Comparison of ENCODE assay signal across 24 mouse cellular contexts in genomic region chr8:122544138-122544537, GRCm38 (mm10). TPM values are rescaled to one million over a fixed set of nuclear protein-coding genes. Genes with fewer than 3 reads are reported as not detected.
DNase-seq lines count a peak whose midpoint lies in the region; ATAC-seq and TF ChIP-seq lines count a peak whose summit lies in the region.
"Had no signal": no experiment of that assay in that cellular context is flagged by ENCODE, and none has a peak within 500 bp of the region (broad histone marks: within the 10 kb centered on the region; RNA-seq: fewer than 3 reads in every experiment).

No protein-coding gene starts in this region.

- H3K27ac ChIP-seq in gastrocnemius, adult 2 months: 0 out of 2 replicates have a peak overlapping the region, but pooled peaks have one; percentile 0
- H3K27ac ChIP-seq in liver, embryonic 12.5 days: peak overlapping the region; percentile 98
- H3K27ac ChIP-seq in liver, embryonic 15.5 days (replicated peaks): peak overlapping the region; percentile 96
- H3K27ac ChIP-seq: embryonic facial prominence, embryonic 12.5 days; forebrain, embryonic 12.5 days; forebrain, embryonic 15.5 days; heart, embryonic 13.5 days; hindbrain, embryonic 14.5 days; hindbrain, postnatal 0 days had no signal

- H3K4me1 ChIP-seq in liver, embryonic 12.5 days: peaks cover 100% of the 10 kb centered on the region
- peaks cover 99% of the 10 kb centered on the region for H3K4me1 ChIP-seq in liver, embryonic 15.5 days (replicated peaks)
- H3K4me1 ChIP-seq: forebrain, embryonic 15.5 days had no signal

- peak overlapping the region; percentile 99; the same call in 1 of the 2 replicates for H3K9ac ChIP-seq in liver, embryonic 12.5 days
- no peak overlapping the region for H3K9ac ChIP-seq in liver, embryonic 15.5 days
- H3K9ac ChIP-seq: embryonic facial prominence, embryonic 12.5 days; forebrain, embryonic 12.5 days; forebrain, embryonic 15.5 days; heart, embryonic 13.5 days; hindbrain, embryonic 14.5 days had no signal

- no peak for ATAC-seq in liver, embryonic 12.5 days
- no peak for ATAC-seq in liver, embryonic 15.5 days (ENCODE audit: insufficient read depth)
- ATAC-seq: forebrain, embryonic 15.5 days; hindbrain, postnatal 0 days; inflammation-experienced regulatory T-cells, adult 6 months had no signal

- no peaks in the 10 kb centered on the region for H3K27me3 ChIP-seq in liver, embryonic 12.5 days (replicated peaks)
- no peaks in the 10 kb centered on the region for H3K27me3 ChIP-seq in liver, embryonic 15.5 days
- H3K27me3 ChIP-seq in myocyte (ENCODE audit: control insufficient read depth, insufficient read depth, insufficient read length): no peaks in the 10 kb centered on the region
- H3K27me3 ChIP-seq: CH12.LX; embryonic facial prominence, embryonic 12.5 days; forebrain, embryonic 15.5 days; heart, embryonic 13.5 days had no signal

- H3K4me3 ChIP-seq in gastrocnemius, adult 2 months: no peak overlapping the region
- no peak overlapping the region for H3K4me3 ChIP-seq in liver, embryonic 12.5 days
- no peak overlapping the region for H3K4me3 ChIP-seq in liver, embryonic 15.5 days (replicated peaks)
- no peak overlapping the region for H3K4me3 ChIP-seq in myocyte
- H3K4me3 ChIP-seq: embryonic facial prominence, embryonic 12.5 days; forebrain, embryonic 12.5 days; forebrain, embryonic 15.5 days; heart, embryonic 13.5 days had no signal

- no peak overlapping the region for H3ac ChIP-seq in myocyte (ENCODE audit: control insufficient read depth, insufficient read length)

- TF ChIP-seq CTCF in gastrocnemius, adult 2 months (IDR thresholded peaks at IDR 0.05): no peak

- intact Hi-C loops in gastrocnemius, adult 2 months (cut with DNase I): no loop called here
- intact Hi-C loops in gastrocnemius, postnatal 14 days (cut with DNase I; ENCODE audit: low total_unique reads): no loop called here

- WGBS in liver, embryonic 12.5 days (ENCODE audit: insufficient replicate concordance): 76% methylated on average over 8 of the region's 8 CpGs
- 76% methylated on average over 8 of the region's 8 CpGs for WGBS in liver, embryonic 15.5 days (ENCODE audit: insufficient replicate concordance)

- TF ChIP-seq POLR2A in myocyte (IDR thresholded peaks at IDR 0.05; ENCODE audit: insufficient read length, low read depth): no peak

- H3K36me3 ChIP-seq in liver, embryonic 12.5 days: peaks cover 69% of the 10 kb centered on the region
- peaks cover 48% of the 10 kb centered on the region for H3K36me3 ChIP-seq in liver, embryonic 15.5 days (replicated peaks)
- peaks cover 6% of the 10 kb centered on the region for H3K36me3 ChIP-seq in myocyte (ENCODE audit: control insufficient read depth, insufficient read depth)
- H3K36me3 ChIP-seq: embryonic facial prominence, embryonic 12.5 days; forebrain, embryonic 12.5 days; forebrain, embryonic 15.5 days had no signal

- no peak for DNase-seq in gastrocnemius, adult 2 months
- DNase-seq in gastrocnemius, postnatal 14 days: no peak
- DNase-seq in liver: no peak
- DNase-seq in cerebellum, adult 8-10 months: no peak
- DNase-seq: adrenal gland, adult 8-10 months; adrenal gland, postnatal 25 days; B cell, adult 2 months; cerebellum, adult 11-12 months; cerebellum, adult 9-10 months; cerebellum, postnatal 14 days; gastrocnemius, postnatal 10 days; heart, postnatal 14 days; heart, postnatal 4 days had no signal

- H3K79me2 ChIP-seq in myocyte (ENCODE audit: control insufficient read depth, insufficient read depth): peaks cover 100% of the 10 kb centered on the region

- no peaks in the 10 kb centered on the region for H3K9me3 ChIP-seq in liver, embryonic 12.5 days (replicated peaks)
- H3K9me3 ChIP-seq in liver, embryonic 15.5 days (replicated peaks): no peaks in the 10 kb centered on the region
- H3K9me3 ChIP-seq: embryonic facial prominence, embryonic 12.5 days; forebrain, embryonic 12.5 days; forebrain, embryonic 15.5 days; heart, embryonic 13.5 days had no signal

- H3K4me2 ChIP-seq in liver, embryonic 12.5 days: peak overlapping the region; percentile 98; the same call in 1 of the 2 replicates
- H3K4me2 ChIP-seq in liver, embryonic 15.5 days: no peak overlapping the region
- H3K4me2 ChIP-seq in myocyte (ENCODE audit: low read depth): peak overlapping the region; percentile 24
- H3K4me2 ChIP-seq: embryonic facial prominence, embryonic 12.5 days; forebrain, embryonic 12.5 days; forebrain, embryonic 15.5 days; hindbrain, embryonic 14.5 days had no signal

TF ChIP-seq in myocyte, 11 proteins besides CTCF, POLR2A, EP300 and RAD21:
- no peak for TF ChIP-seq MAX (IDR thresholded peaks at IDR 0.05; ENCODE audit: low read depth)
- no peak for TF ChIP-seq USF1 (IDR thresholded peaks at IDR 0.05; ENCODE audit: low read depth)
- peak; percentile 67 for TF ChIP-seq SRF (IDR thresholded peaks at IDR 0.05; ENCODE audit: control insufficient read depth, insufficient read length, low read depth)
- TF ChIP-seq POLR2AphosphoS2 (IDR thresholded peaks at IDR 0.05; ENCODE audit: insufficient read length, low read depth): no peak
- TF ChIP-seq CEBPB (IDR thresholded peaks at IDR 0.05; ENCODE audit: insufficient read depth, poor library complexity, severe bottlenecking): no peak
- TF ChIP-seq E2F4 (IDR thresholded peaks at IDR 0.05; ENCODE audit: insufficient read depth): no peak
- TF ChIP-seq TCF3 (IDR thresholded peaks at IDR 0.05; ENCODE audit: insufficient read length, low read depth): no peak
- TF ChIP-seq REST (IDR thresholded peaks at IDR 0.05; ENCODE audit: insufficient read depth, insufficient read length): no peak
- peak; percentile 23 for TF ChIP-seq TCF12 (IDR thresholded peaks at IDR 0.05; ENCODE audit: insufficient read depth, poor library complexity, severe bottlenecking)
- peak; percentile 55 to 81 (median 67) for TF ChIP-seq MYOD1 (IDR thresholded peaks at IDR 0.05; ENCODE audit: control insufficient read depth in 1 of 3, insufficient read length in 2 of 3, low read depth in 2 of 3)
- TF ChIP-seq MYOG (IDR thresholded peaks at IDR 0.05; ENCODE audit: control insufficient read depth in 1 of 3, insufficient read depth in 1 of 3, insufficient read length in 2 of 3, low read depth in 2 of 3): peak in 2 of 3 experiments; percentile 75 to 85

RNA-seq across cellular contexts. Expression of gene Piezo1, which starts 7.0 kb away (rescaled TPM):
- total RNA-seq in gastrocnemius, adult 2 months (2021): 10 to 100 TPM; 11.3 to 25.5 TPM
- 10 to 100 TPM; 15.1 to 15.4 TPM for total RNA-seq in gastrocnemius, postnatal 14 days (2021)
- polyA plus RNA-seq in liver, embryonic 12.5 days (2016; fragmentation: Nextera tagmentation; extraction: Ambion mirVana): 21.7 and 24.4 TPM in 2 replicates
- 12.4 and 17.4 TPM in 2 replicates for polyA plus RNA-seq in liver, embryonic 15.5 days (2015; fragmentation: Nextera tagmentation; extraction: Ambion mirVana)
- 156 TPM for polyA plus RNA-seq in myocyte (2012; fragmentation: generic; extraction: Trizol)

RNA-seq across cellular contexts. Expression of gene Cdt1, which starts 23.7 kb away (rescaled TPM):
- total RNA-seq in gastrocnemius, adult 2 months (2021): 1 to 10 TPM in 1 of 2 experiments, under 1 TPM in 1; 0.78 to 1.5 TPM
- total RNA-seq in gastrocnemius, postnatal 14 days (2021): 1 to 10 TPM; 1.8 to 3.0 TPM
- polyA plus RNA-seq in liver, embryonic 12.5 days (2016; fragmentation: Nextera tagmentation; extraction: Ambion mirVana): 65.7 and 66.8 TPM in 2 replicates
- 45.9 and 46.0 TPM in 2 replicates for polyA plus RNA-seq in liver, embryonic 15.5 days (2015; fragmentation: Nextera tagmentation; extraction: Ambion mirVana)
- polyA plus RNA-seq in myocyte (2012; fragmentation: generic; extraction: Trizol): 19.7 TPM

RNA-seq across cellular contexts. Expression of gene Aprt, which starts 32.6 kb away (rescaled TPM):
- total RNA-seq in gastrocnemius, adult 2 months (2021): 10 to 100 TPM; 40.5 to 44.8 TPM
- total RNA-seq in gastrocnemius, postnatal 14 days (2021): 10 to 100 TPM; 40.1 to 44.1 TPM
- 226 and 253 TPM in 2 replicates for polyA plus RNA-seq in liver, embryonic 12.5 days (2016; fragmentation: Nextera tagmentation; extraction: Ambion mirVana)
- 187 and 214 TPM in 2 replicates for polyA plus RNA-seq in liver, embryonic 15.5 days (2015; fragmentation: Nextera tagmentation; extraction: Ambion mirVana)
- polyA plus RNA-seq in myocyte (2012; fragmentation: generic; extraction: Trizol): 261 TPM

Comparison
In these comparisons a context has a peak if more than half of its experiments do, and no peak if none do; other contexts are left out.
1. H3K27ac ChIP-seq: peak in every context shown above with its lines; median percentile 98 in liver, embryonic 12.5 days; 96 in liver, embryonic 15.5 days; 0 in gastrocnemius, adult 2 months.